Mouse (Mus musculus): ENCODE measurements around the gene Zfp30.

Gene Zfp30

DNA sequence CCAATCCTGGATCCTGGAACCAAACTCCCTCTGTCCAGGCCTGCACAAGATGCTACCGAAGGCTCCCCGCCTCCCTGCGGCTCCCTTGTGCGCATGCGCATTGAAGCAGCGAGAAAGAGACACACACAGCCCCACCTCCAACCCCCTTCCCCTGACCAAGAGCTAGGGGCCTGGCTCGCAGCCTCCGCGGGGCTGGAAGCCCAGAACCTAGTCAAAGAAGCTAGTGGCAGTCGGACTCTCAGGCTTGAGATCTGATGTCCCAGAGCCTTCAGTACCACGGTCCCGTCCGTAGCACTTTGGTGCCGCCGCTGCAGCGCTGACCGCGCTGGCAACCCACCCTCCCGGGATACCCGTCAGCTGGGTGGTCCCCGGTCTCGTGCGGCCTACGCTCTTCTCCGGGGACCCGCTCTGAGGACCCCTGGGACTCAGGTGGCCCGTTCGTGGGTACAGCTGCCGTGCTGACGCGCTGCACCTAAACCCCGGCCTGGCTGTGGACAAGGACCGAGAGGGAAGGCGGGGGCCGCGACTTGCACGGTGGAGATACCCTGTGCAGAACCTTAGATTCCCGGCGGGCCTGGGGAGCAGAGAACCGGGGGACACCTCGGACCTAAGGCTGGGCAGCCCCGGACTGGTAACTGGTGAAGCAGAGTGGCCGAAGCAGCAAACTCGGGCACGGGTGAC, at the start of gene Zfp30:
Gene Zfp30, plus strand, starts transcription at position 128 of the 681 bp plus-strand sequence.
- peak; percentile 73 for DNase-seq (ENCODE audit: extremely low read depth, low read depth)

DNA sequence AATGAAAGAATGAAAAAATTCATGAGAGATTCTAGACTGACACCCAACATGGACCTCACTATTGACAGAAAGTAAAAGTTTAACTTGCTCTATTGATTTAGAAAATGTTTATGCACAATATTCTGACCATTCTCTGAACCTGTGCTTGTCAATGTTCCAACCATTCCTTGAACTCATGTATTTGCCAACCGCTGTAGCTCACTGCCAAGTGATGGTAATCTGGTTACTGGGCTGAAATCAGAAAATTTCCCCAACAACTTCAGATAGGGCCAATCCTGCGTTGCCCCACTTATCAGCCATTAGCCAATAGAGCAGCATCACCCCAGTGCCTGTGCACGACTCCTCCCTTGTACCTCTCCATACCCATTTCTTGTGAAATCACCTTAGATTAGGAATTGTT, 41.5 kb upstream of the Zfp30 start:
- no peak for DNase-seq (ENCODE audit: extremely low read depth, low read depth)

DNA sequence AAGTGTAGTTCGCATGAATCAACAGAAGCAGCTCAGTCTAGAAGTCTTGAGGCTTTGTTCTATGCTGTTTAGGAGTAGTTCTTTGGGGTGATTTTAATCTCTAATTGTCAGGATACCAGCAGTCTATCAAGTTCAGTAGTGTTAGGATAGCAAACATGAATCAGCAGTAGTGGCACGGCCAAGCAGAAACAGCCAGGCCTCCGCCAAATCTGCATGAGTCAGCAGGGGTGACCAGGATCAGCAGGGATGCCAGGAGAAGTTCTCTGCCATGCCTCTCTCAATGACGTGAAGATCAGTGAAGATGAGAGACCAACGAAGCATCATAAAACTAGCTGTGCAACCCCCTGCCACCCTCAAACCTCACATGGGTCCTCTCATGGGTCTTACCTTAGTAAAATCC, 23.3 kb upstream of the Zfp30 start:
- DNase-seq (ENCODE audit: extremely low read depth, low read depth), result no peak

DNA sequence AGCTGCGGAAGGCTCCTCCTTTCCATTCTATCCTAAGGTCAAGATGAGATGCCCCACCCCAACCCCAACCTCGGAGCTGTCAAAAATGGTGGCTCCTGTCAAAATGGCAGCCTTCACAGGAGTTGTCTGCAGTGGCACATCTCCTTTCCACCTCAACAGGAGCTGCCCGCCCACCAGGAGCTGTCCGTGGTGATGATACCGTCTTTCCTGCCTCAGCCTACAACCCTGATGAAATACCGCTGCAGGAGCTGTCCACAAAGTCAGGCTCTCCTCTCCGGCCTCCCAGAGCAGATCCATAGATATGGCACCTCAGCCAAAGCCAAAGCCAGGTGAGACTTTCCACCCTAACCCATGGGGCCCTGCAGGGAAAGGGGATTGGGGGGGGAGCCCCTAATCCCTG, 19.1 kb upstream of the Zfp30 start:
- DNase-seq (ENCODE audit: extremely low read depth, low read depth), result no peak

DNA sequence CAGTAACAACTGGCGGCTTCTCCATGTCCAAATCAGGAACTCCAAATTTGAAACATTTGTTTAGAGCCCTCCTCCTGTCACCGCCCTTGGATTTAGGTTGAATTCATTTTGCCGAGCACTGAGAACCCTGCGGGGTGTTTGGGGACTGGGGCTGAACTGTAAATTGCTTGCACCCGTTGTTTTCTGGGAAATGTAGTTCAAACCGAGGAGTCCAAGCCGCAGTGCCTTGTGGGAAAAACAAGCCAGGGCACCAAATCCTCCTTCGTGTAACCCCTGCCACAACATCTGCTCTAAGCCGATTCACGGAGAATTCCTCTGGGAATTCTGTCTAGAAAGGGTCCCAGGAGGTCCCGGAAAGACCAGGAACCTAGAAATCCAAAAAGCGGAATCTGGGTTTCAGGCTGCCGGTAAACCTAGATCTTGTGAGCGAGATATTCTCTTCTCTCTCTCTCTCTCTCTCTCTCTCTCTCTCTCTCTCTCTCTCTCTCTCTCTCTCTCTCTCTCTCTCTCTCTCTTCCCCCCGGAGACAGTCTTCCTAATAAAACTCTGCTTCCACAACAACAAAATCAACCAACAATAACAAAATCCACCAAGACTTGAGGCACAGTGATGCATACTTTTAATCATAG, 16.6 kb upstream of the Zfp30 start:
- peak; percentile 73 for DNase-seq (ENCODE audit: extremely low read depth, low read depth)

DNA sequence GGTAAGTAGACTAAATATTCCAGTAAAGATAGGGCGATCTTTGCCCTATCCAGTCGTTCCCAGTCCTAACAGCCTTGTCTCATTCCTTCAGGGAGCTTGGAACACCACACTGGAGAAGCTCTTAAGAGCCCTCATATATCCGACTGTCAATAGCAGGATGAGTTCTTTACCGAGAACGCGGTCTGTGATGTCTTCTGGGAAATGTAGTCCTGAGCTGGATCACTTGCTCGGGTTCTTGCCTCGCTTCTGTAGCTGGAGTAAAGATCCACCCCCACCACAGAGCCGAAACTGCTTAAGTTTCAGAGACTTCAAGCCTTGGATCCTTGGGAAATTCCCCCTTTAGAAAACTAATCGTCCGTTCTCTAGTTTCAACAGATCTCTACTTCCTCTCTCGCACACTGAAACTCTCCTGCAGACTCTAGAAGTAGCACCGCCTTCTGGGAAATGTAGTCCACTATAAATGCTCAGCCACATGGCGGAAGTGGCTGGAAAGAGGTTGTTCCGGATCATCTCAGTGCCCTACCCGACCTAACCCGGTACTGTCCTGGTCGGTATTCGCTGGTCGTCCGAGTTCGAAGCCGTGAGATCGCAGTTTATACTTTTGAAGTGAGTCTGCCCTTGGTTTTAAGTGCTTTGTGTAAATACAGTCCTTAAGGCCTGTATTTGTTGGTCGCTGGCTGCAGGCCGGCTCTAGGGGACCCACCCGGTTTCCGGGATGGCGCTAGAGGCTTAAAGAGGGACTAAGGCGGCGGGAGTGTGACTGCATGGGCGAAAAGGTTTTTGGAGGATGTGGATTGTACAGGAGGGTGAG, 15.5 kb upstream of the Zfp30 start, which contains the start of gene Zfp84:
Gene Zfp84, plus strand, starts transcription at position 463 of the 811 bp plus-strand sequence.
- DNase-seq (ENCODE audit: extremely low read depth, low read depth), result peak; percentile 94

- no peak for DNase-seq (ENCODE audit: extremely low read depth, low read depth)
These were observed 14.8 kb upstream of the Zfp30 start for GRCm38 (mm10) chr7:29768980-29769379.

GRCm38 (mm10) chr7:29773503-29773902, 10.3 kb upstream of the Zfp30 start:
- no peak for DNase-seq (ENCODE audit: extremely low read depth, low read depth)

- no peak for DNase-seq (ENCODE audit: extremely low read depth, low read depth)
These were observed 9.4 kb upstream of the Zfp30 start for GRCm38 (mm10) chr7:29774371-29774770.

- DNase-seq (ENCODE audit: extremely low read depth, low read depth), result no peak
These were observed 7.2 kb upstream of the Zfp30 start for GRCm38 (mm10) chr7:29776568-29776967.

GRCm38 (mm10) chr7:29777372-29777771, 6.4 kb upstream of the Zfp30 start:
- no peak for DNase-seq (ENCODE audit: extremely low read depth, low read depth)

- DNase-seq (ENCODE audit: extremely low read depth, low read depth), result no peak
These were observed 1.2 kb downstream of the Zfp30 start for GRCm38 (mm10) chr7:29785023-29785422.

DNA sequence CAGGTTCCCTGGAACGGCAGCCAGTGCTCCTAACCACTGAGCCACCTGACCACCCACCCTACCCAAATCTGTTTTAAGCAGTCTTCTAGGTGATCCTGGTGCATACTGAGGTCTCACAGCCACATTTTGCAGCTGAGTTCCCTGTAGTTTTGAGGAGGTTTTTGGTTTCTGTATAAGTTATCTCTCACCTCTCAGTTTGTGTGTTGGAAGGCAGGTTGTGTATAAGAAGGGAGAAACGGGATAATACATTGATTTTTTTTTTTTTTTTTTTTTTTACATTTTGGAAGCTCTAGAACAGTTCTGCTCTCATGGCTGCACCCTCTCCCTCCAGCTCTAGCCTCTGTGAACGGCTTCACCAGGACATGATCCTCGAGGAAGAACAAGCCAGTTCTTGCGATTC, 2.1 kb downstream of the Zfp30 start:
- no peak for DNase-seq (ENCODE audit: extremely low read depth, low read depth)

GRCm38 (mm10) chr7:29792906-29793305, 9.1 kb downstream of the Zfp30 start:
- DNase-seq (ENCODE audit: extremely low read depth, low read depth), result no peak

DNA sequence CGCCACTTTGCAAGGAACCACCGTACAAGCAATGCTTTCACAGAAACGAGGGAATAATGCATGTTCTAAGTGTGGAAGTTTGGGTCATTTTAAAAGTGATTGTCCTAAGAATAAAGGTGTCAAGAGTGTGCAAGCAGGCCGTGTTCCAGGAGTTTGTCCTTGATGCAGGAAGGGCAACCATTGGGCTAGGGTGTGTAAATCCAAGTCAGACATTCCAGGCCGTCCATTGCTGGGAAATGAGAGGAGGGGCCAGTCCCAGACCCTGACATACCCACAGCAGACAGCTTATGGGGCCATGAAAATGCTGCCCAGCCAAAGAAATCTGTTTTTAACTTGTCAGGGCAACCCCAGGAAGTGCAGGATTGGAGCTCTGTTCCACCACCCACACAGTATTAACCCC, 23.2 kb downstream of the Zfp30 start:
- DNase-seq (ENCODE audit: extremely low read depth, low read depth), result no peak

DNA sequence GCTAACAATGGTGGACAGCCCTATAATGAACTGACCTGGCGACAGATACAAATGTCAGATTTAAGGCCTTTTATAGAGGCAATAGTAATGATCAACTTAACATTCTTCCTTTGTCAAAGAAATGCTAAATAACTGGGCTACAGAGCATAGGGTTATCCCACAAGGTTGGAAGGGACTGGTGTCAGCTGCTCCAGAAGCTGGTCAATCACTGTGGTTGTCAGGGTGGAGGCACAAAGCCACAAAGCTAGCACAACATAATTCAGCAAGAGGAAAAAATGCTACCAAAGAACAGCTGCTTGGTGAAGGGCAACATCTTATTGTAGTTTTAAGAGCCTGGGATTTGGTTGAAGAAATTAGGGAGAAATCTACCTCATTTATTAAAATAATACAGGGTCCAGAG, 28.4 kb downstream of the Zfp30 start:
- no peak for DNase-seq (ENCODE audit: extremely low read depth, low read depth)

DNA sequence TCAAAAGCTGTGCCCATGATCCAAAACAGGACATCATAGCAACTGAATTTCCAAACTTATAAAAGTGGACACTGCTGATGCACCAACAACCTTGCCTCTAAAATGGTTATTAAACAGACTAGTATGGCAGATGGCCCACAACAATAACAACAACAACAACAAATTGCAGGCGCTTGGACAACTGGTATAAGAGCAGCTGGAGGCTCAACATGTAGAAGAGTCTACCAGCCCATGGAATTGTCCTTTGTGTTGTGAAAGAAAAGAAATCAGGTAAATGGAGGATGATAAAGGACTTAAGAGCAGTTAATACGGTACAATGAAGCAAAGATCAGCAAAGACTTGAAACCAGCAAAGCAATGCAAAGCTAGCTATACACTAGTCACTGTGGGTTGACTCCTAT, 30.6 kb downstream of the Zfp30 start:
- no peak for DNase-seq (ENCODE audit: extremely low read depth, low read depth)

DNA sequence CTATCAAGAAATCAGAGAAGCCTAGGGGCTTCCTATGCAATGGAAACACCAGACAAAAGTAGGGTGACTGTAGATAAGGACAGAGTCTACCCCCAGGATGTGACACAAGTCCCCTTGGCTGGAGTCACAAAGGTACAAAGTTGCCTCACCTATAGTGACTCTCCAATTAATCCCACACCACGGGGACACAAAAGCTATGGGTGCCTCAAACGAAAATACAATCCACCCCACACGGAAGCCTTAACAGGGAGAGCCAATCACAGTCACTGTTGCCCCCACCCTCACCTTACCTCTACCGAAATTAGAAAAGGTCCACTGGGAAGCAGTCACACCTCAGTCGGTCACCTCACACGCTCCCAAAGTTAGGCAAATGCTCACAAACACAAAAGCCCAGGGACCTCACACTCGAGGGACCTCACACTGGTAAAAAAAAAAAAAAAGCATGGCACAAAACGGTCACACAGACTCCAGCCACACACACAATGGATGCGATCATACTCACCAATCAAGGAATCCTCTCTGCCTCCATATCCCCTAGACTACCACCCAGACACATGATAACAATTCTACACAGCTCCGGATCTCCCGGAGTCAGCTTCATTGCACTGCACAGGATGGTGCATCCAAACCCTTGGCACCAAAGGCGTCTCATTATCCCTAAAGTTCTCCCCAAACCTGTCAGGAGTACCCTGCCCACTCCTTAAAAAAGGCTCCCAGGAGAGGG, 31.4 kb downstream of the Zfp30 start:
- no peak for DNase-seq (ENCODE audit: extremely low read depth, low read depth)

DNA sequence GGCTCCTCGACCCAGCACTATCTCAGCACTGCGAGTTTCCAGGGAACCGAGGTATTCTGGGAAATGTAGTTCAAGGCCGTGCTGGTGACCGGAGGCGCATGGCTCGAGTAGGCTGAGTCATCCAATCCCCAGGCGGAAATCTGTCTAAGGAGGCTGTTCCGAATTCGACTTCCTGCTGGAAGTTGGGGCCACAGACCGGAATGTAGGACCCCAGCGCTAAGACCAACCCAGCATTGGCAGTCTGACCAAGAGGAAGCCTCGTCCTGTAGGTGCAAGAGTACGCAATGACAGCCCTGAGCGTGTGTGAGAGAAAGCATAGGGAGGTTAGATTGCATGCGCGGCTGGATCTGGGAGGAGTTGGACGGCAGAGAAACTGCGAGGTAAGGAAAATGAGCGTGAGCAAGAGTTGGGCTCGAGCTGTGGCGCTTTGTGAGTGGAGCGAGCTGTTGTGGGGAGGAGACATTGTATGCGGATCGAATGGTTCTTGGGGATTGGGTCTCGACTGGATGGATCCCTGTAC, 32.2 kb downstream of the Zfp30 start, which contains the start of gene Zfp790:
Gene Zfp790, plus strand, starts transcription at position 205 of the 520 bp plus-strand sequence.
- peak; percentile 96 for DNase-seq (ENCODE audit: extremely low read depth, low read depth)

DNA sequence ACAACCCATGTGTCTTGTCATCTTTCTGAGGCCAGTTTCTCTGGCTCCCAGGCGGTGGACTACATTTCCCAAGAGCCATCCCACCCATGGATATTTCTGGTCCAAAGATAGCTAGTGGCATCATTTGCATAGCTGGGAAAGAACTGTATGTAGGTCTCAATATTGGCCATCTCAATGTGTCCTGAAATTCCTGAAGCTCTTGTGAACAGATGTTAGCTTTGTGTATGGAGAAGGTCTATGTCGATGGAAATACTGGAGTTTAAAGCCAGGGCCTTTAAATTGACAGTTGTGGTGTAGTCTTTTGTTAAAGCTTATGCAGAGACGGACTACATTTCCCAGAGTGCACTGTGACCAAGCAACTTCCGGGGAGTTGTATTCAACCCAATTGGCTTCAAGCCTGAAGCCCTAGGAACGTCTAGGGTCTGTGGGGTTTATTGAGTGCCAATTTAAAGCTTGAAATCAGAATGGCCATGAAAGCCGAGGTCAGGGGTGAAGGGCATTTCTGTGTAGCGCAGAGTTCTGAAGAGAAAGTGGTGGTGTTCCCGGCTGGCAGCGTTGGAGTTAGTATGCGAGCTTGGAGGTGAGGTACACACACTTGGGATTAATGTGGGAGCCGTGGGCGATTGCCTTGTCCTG, 34.9 kb downstream of the Zfp30 start:
- peak; percentile 74 for DNase-seq (ENCODE audit: extremely low read depth, low read depth)

GRCm38 (mm10) chr7:29828001-29828400, 44.2 kb downstream of the Zfp30 start:
- DNase-seq (ENCODE audit: extremely low read depth, low read depth), result no peak

All from MEL-GATA-1-ER (cell line).